Mouse (Mus musculus): ENCODE measurements around the gene Kmt2d. TPM values are rescaled to one million over a fixed set of nuclear protein-coding genes. Genes with fewer than 3 reads are reported as not detected.
A peak's percentile ranks its signal among the peaks of the same experiment; 100 is the strongest.
"Not testable (repeated sequence)": the region's sequence is repeated elsewhere in the genome, so short reads cannot be mapped to it uniquely, and the experiment has no call there.

Kmt2d gene
- total RNA-seq, 4 experiments from 2014 or later, result 52.6 to 67.2 (median 59.1) TPM

GRCm38 (mm10) chr15:98832161-98833058, 38.6 kb downstream of the Kmt2d start:
- no peak for DNase-seq (ENCODE audit: low spot score in 2 of 2)

GRCm38 (mm10) chr15:98831684-98832035, 39.3 kb downstream of the Kmt2d start:
- no peak for DNase-seq (ENCODE audit: low spot score in 2 of 2)

GRCm38 (mm10) chr15:98830736-98831683, 40.0 kb downstream of the Kmt2d start, which contains the start of gene Prkag1:
Prkag1 (minus strand) TSS chr15:98831521.
- peak; percentile 92 to 94 for DNase-seq (ENCODE audit: low spot score in 2 of 2)

- no peak for DNase-seq (ENCODE audit: low spot score in 2 of 2)
Measured at GRCm38 (mm10) chr15:98827611-98828011, 43.4 kb downstream of the Kmt2d start.

GRCm38 (mm10) chr15:98823434-98823833, 47.6 kb downstream of the Kmt2d start:
- DNase-seq (ENCODE audit: low spot score in 2 of 2), result no peak

GRCm38 (mm10) chr15:98822147-98822546, 48.9 kb downstream of the Kmt2d start:
- no peak for DNase-seq (ENCODE audit: low spot score in 2 of 2)

GRCm38 (mm10) chr15:98821403-98821802, 49.6 kb downstream of the Kmt2d start:
- DNase-seq (ENCODE audit: low spot score in 2 of 2), result no peak

- DNase-seq (ENCODE audit: low spot score in 2 of 2), result no peak
Measured at GRCm38 (mm10) chr15:98820937-98821336, 50.1 kb downstream of the Kmt2d start.

GRCm38 (mm10) chr15:98818171-98818570, 52.8 kb downstream of the Kmt2d start:
- DNase-seq (ENCODE audit: low spot score in 2 of 2), result no peak

GRCm38 (mm10) chr15:98812741-98813424, 58.1 kb downstream of the Kmt2d start:
- no peak for DNase-seq (ENCODE audit: low spot score in 2 of 2)

- DNase-seq (ENCODE audit: low spot score in 2 of 2), result not testable (repeated sequence)
Measured at GRCm38 (mm10) chr15:98810212-98810611, 60.8 kb downstream of the Kmt2d start.

GRCm38 (mm10) chr15:98809390-98809789, 61.6 kb downstream of the Kmt2d start, which contains the start of gene Ddn:
Ddn (minus strand) TSS chr15:98809490.
- no peak for DNase-seq (ENCODE audit: low spot score in 2 of 2)

GRCm38 (mm10) chr15:98808651-98809134, 62.3 kb downstream of the Kmt2d start:
- DNase-seq (ENCODE audit: low spot score in 2 of 2), result no peak

- DNase-seq (ENCODE audit: low spot score in 2 of 2), result no peak
Measured at GRCm38 (mm10) chr15:98807895-98808650, 62.9 kb downstream of the Kmt2d start.

GRCm38 (mm10) chr15:98806809-98807770, 63.9 kb downstream of the Kmt2d start:
- no peak for DNase-seq (ENCODE audit: low spot score in 2 of 2)

GRCm38 (mm10) chr15:98806071-98806808, 64.8 kb downstream of the Kmt2d start:
- no peak for DNase-seq (ENCODE audit: low spot score in 2 of 2)

GRCm38 (mm10) chr15:98805324-98806040, 65.5 kb downstream of the Kmt2d start:
- DNase-seq (ENCODE audit: low spot score in 2 of 2), result peak in 1 of 2 experiments; percentile 43

- peak; percentile 66 to 69 for DNase-seq (ENCODE audit: low spot score in 2 of 2)
Measured at GRCm38 (mm10) chr15:98804054-98804453, 67.0 kb downstream of the Kmt2d start.

Data from gastrocnemius, adult 8-10 months (tissue).